Mouse (Mus musculus) C2C12 (cell line): ENCODE results near the gene Pla2g15.

Experiments
- CEBPB ChIP-seq: IDR thresholded peaks from one replicate; pipeline ENCODE4 v1.6.1; 2011; ENCODE audit warnings: low read depth, mild to moderate bottlenecking, control low read depth, moderate library complexity
- CTCF ChIP-seq: IDR thresholded peaks from one replicate; pipeline ENCODE4 v1.5.1; 2011; ENCODE audit not compliant: control insufficient read depth, insufficient read depth, insufficient read length
- FOSL1 ChIP-seq: IDR thresholded peaks from one replicate; pipeline ENCODE4 v1.8.0; 2011; ENCODE audit warnings: mild to moderate bottlenecking, low read length; ENCODE audit not compliant: poor library complexity, insufficient read depth, severe bottlenecking
- MAX ChIP-seq: IDR thresholded peaks from one replicate; pipeline ENCODE4 v1.6.1; 2011; ENCODE audit warnings: mild to moderate bottlenecking, control low read depth
- MYOD1 ChIP-seq: IDR thresholded peaks from one replicate; pipeline ENCODE4 v1.6.1; 2011; ENCODE audit warnings: low read depth; ENCODE audit not compliant: control insufficient read depth, insufficient read length
- MYOG ChIP-seq: IDR thresholded peaks from one replicate; pipeline ENCODE4 v1.6.1; 2011; ENCODE audit not compliant: control insufficient read depth, insufficient read length; ENCODE audit errors: extremely low read depth
- USF1 ChIP-seq: IDR thresholded peaks from one replicate; pipeline ENCODE4 v1.6.1; 2011; ENCODE audit warnings: low read depth, mild to moderate bottlenecking, control low read depth, moderate library complexity

DNA sequence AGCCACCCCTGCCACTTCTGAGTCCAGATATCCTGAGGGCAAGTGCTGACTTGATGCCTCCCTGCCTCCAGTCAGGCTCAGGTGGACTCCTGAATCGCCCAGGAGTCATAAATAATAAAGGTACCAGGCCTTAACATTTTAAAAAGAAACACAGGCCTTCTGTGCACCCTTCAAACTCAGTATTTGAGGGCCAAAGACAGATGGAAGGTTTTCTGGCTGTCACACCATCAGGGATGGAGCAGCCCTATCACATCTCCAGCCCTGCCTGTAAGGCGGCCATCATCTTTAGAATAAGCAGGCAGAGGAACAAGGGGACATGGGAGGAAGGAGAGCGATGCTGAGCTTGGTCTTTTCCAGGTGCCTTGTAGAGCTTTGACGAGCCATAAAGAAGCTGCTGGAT lies 19.2 kb upstream of the Pla2g15 start:
- TF ChIP-seq CTCF (no peak), CEBPB (no peak), MAX (no peak), USF1 (no peak), FOSL1 (no peak), MYOD1 (no peak), MYOG (no peak)
